Mouse (Mus musculus): ENCODE measurements around the gene Oas1d. TPM values are rescaled to one million over a fixed set of nuclear protein-coding genes. Genes with fewer than 3 reads are reported as not detected.
"Not testable (repeated sequence)": the region's sequence is repeated elsewhere in the genome, so short reads cannot be mapped to it uniquely, and the experiment has no call there.

Gene Oas1d
- polyA plus RNA-seq, 1 experiment from 2014 or later: not detected

DNA sequence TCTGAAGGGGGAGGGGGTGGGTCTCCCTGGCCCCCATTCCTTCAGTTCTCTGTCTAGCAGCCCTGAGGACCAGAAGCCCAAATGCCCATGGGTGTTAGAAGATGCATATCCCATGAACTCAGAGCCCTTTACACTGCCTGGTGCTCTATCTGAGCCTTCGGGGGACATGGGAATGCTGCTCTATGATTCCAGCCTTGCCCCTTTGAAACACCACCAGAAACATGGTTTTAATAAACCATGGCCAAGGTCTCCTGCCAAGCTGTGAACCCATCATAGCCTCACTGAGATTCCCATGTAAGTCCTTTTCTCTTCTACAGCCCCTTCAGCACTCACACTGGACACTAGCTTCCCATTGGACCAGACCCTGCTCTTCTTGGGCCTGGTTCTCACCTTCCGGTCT lies 24.3 kb upstream of the Oas1d start:
- no peak overlapping the region for H3K9ac ChIP-seq
- 77% methylated on average over 2 of the region's 2 CpGs for WGBS
- no peak overlapping the region for H3K4me2 ChIP-seq (replicated peaks)
- H3K27me3 ChIP-seq: no peaks in the 10 kb centered on the region
- no peak overlapping the region for H3K4me3 ChIP-seq
- no peak overlapping the region for H3K27ac ChIP-seq
- no peaks in the 10 kb centered on the region for H3K9me3 ChIP-seq (replicated peaks)
- no peaks in the 10 kb centered on the region for H3K4me1 ChIP-seq
- ATAC-seq (ENCODE audit: low FRiP score): no peak
- no peaks in the 10 kb centered on the region for H3K36me3 ChIP-seq

GRCm38 (mm10) chr5:120890991-120891390 lies 23.3 kb upstream of the Oas1d start:
- Histone ChIP-seq H3K9me3 (replicated peaks) (no peaks in the 10 kb centered on the region), H3K4me3 (no peak overlapping the region), H3K36me3 (no peaks in the 10 kb centered on the region), H3K4me1 (no peaks in the 10 kb centered on the region), H3K27me3 (no peaks in the 10 kb centered on the region), H3K4me2 (replicated peaks) (no peak overlapping the region), H3K9ac (no peak overlapping the region), H3K27ac (no peak overlapping the region)
- 47% methylated on average over 3 of the region's 3 CpGs for WGBS
- no peak for ATAC-seq (ENCODE audit: low FRiP score)

GRCm38 (mm10) chr5:120891566-120892242 lies 22.6 kb upstream of the Oas1d start:
- ATAC-seq (ENCODE audit: low FRiP score); H3K27ac ChIP-seq; H3K27me3 ChIP-seq; H3K4me2 ChIP-seq (replicated peaks); H3K4me3 ChIP-seq; H3K9me3 ChIP-seq (replicated peaks); H3K4me1 ChIP-seq; H3K36me3 ChIP-seq; H3K9ac ChIP-seq: not testable (repeated sequence)
- 69% methylated on average over 2 of the region's 2 CpGs for WGBS

DNA sequence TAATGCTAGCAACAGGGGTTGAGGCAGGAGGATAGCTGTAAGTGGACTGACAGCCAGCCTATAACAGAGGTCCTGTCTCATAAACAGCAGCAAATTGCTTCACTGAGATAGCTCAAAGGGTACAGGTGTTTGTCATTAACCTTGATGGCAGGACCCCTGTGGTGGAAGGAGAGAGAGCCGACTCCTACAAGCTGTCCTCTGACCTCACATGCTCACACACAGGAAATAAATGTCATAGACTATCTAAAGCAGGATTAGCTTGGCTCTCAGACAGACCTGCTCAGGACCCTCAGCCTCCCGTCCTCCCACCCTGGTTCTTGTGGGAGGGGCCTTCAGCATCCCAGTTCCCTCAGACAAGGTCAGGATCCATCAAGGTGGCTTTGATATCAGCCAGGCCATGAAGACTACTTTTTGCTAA lies 22.1 kb upstream of the Oas1d start:
- ATAC-seq (ENCODE audit: low FRiP score): no peak
- Histone ChIP-seq H3K4me2 (replicated peaks) (no peak overlapping the region), H3K27me3 (no peaks in the 10 kb centered on the region), H3K4me1 (no peaks in the 10 kb centered on the region), H3K27ac (no peak overlapping the region), H3K9me3 (replicated peaks) (no peaks in the 10 kb centered on the region), H3K36me3 (no peaks in the 10 kb centered on the region), H3K4me3 (no peak overlapping the region), H3K9ac (no peak overlapping the region)
- 51% methylated on average over 2 of the region's 2 CpGs for WGBS

GRCm38 (mm10) chr5:120893866-120894265 lies 20.5 kb upstream of the Oas1d start:
- H3K27ac ChIP-seq; ATAC-seq (ENCODE audit: low FRiP score): not testable (repeated sequence)

GRCm38 (mm10) chr5:120894692-120895091 lies 19.6 kb upstream of the Oas1d start:
- H3K4me2 ChIP-seq (replicated peaks); H3K27ac ChIP-seq; H3K36me3 ChIP-seq; H3K4me3 ChIP-seq; H3K9me3 ChIP-seq (replicated peaks); H3K27me3 ChIP-seq; ATAC-seq (ENCODE audit: low FRiP score); H3K9ac ChIP-seq; H3K4me1 ChIP-seq: not testable (repeated sequence)
- WGBS: 87% methylated on average over 2 of the region's 2 CpGs

More at GRCm38 (mm10) chr5:120893866-120894265, 20.5 kb upstream of the Oas1d start:
- H3K9ac ChIP-seq; H3K36me3 ChIP-seq; H3K27me3 ChIP-seq; H3K4me3 ChIP-seq; H3K4me2 ChIP-seq (replicated peaks); H3K4me1 ChIP-seq; H3K9me3 ChIP-seq (replicated peaks): not testable (repeated sequence)
- WGBS: 92% methylated on average over 4 of the region's 4 CpGs

DNA sequence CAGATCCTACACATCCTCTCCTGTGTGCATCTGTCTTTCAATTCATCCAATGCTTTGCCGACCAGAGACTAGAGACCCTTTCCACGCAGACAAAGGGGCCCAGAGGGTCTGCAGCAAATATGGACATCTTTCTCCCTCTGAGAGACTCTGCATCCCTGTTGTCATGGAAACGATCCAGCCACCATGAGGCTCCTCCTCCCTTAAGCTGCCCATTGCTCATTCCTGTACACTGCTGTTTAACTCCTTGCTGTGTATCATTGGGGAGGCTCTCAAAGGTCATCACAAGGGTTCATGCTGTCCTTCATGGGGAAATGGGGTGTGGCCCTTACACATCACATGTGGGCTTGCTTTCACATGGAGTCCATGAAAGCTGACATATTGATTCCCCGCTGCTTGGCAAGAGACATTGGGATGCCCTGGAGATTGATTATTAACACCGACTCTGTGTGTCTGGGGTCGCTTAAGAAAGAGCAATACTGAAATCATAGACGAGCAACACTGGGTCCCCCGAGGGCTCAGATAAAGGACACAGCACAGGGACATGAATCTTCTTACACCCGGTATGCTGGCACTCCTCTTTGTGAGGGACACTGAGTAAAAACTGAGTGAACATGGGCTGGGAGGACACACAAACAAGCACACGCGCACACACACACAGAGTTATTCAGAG lies 19.0 kb upstream of the Oas1d start:
- Histone ChIP-seq H3K36me3 (no peaks in the 10 kb centered on the region), H3K9ac (no peak overlapping the region), H3K9me3 (replicated peaks) (no peaks in the 10 kb centered on the region), H3K27me3 (no peaks in the 10 kb centered on the region), H3K4me3 (no peak overlapping the region), H3K27ac (no peak overlapping the region), H3K4me2 (replicated peaks) (no peak overlapping the region), H3K4me1 (no peaks in the 10 kb centered on the region)
- 80% methylated on average over 11 of the region's 11 CpGs for WGBS
- ATAC-seq (ENCODE audit: low FRiP score): no peak

GRCm38 (mm10) chr5:120898307-120898706 lies 16.0 kb upstream of the Oas1d start:
- 87% methylated on average over 6 of the region's 6 CpGs for WGBS
- ATAC-seq (ENCODE audit: low FRiP score): no peak
- Histone ChIP-seq H3K9me3 (replicated peaks) (no peaks in the 10 kb centered on the region), H3K27ac (no peak overlapping the region), H3K4me3 (no peak overlapping the region), H3K4me2 (replicated peaks) (no peak overlapping the region), H3K4me1 (no peaks in the 10 kb centered on the region), H3K36me3 (no peaks in the 10 kb centered on the region), H3K9ac (no peak overlapping the region), H3K27me3 (no peaks in the 10 kb centered on the region)

DNA sequence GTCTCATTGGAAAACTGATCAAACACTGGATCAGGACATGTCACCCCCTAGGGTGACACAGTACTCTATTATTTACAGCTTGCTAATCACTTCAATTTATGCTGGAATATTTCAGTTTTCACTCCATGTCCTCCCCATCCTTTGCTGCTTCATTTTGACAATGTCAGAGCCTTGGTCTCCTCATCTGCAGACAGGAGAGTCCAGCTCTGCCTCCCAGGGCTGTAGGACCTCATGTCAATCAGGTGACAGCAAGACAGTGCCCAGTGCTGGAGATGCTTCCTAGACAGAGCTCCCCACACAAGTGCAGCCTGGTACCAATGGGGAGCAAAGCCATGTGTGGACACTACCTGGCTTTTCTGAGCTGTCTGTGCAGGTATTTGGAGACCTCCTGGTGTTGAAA lies 15.6 kb upstream of the Oas1d start:
- H3K27me3 ChIP-seq: no peaks in the 10 kb centered on the region
- ATAC-seq (ENCODE audit: low FRiP score): no peak
- no peaks in the 10 kb centered on the region for H3K4me1 ChIP-seq
- H3K9ac ChIP-seq: no peak overlapping the region
- H3K4me2 ChIP-seq (replicated peaks): no peak overlapping the region
- H3K36me3 ChIP-seq: no peaks in the 10 kb centered on the region
- no peak overlapping the region for H3K27ac ChIP-seq
- no peak overlapping the region for H3K4me3 ChIP-seq
- no peaks in the 10 kb centered on the region for H3K9me3 ChIP-seq (replicated peaks)

DNA sequence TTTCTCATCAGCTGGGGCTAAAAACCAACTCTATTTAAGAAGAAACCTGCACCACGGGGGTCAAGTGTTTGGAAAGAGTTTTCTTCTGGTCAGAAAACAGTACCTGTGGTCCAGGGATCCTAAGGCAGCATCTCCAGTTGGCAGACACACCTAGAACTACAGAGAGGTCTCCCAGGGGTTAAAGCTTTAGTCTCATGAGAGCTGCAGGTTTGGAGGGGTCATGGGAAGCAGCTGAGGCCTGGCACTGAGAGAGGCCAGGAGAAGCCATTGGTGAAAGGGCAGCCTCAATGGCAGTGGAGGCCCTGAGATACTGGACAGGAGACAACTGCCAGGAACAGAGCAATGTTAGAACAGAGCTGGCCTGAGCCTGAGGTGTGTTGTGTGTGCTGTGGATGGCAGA lies 13.7 kb upstream of the Oas1d start:
- no peaks in the 10 kb centered on the region for H3K27me3 ChIP-seq
- H3K36me3 ChIP-seq: no peaks in the 10 kb centered on the region
- no peak for ATAC-seq (ENCODE audit: low FRiP score)
- H3K27ac ChIP-seq: no peak overlapping the region
- no peak overlapping the region for H3K9ac ChIP-seq
- H3K9me3 ChIP-seq (replicated peaks): no peaks in the 10 kb centered on the region
- no peak overlapping the region for H3K4me2 ChIP-seq (replicated peaks)
- no peaks in the 10 kb centered on the region for H3K4me1 ChIP-seq
- no peak overlapping the region for H3K4me3 ChIP-seq
- 64% methylated on average over 1 of the region's 1 CpGs for WGBS

- H3K4me2 ChIP-seq (replicated peaks): no peak overlapping the region
- no peaks in the 10 kb centered on the region for H3K36me3 ChIP-seq
- H3K27me3 ChIP-seq: no peaks in the 10 kb centered on the region
- no peak for ATAC-seq (ENCODE audit: low FRiP score)
- no peak overlapping the region for H3K4me3 ChIP-seq
- no peaks in the 10 kb centered on the region for H3K4me1 ChIP-seq
- no peak overlapping the region for H3K9ac ChIP-seq
- 94% methylated on average over 5 of the region's 5 CpGs for WGBS
- no peak overlapping the region for H3K27ac ChIP-seq
- no peaks in the 10 kb centered on the region for H3K9me3 ChIP-seq (replicated peaks)
Measured at GRCm38 (mm10) chr5:120902056-120902455, 12.3 kb upstream of the Oas1d start.

DNA sequence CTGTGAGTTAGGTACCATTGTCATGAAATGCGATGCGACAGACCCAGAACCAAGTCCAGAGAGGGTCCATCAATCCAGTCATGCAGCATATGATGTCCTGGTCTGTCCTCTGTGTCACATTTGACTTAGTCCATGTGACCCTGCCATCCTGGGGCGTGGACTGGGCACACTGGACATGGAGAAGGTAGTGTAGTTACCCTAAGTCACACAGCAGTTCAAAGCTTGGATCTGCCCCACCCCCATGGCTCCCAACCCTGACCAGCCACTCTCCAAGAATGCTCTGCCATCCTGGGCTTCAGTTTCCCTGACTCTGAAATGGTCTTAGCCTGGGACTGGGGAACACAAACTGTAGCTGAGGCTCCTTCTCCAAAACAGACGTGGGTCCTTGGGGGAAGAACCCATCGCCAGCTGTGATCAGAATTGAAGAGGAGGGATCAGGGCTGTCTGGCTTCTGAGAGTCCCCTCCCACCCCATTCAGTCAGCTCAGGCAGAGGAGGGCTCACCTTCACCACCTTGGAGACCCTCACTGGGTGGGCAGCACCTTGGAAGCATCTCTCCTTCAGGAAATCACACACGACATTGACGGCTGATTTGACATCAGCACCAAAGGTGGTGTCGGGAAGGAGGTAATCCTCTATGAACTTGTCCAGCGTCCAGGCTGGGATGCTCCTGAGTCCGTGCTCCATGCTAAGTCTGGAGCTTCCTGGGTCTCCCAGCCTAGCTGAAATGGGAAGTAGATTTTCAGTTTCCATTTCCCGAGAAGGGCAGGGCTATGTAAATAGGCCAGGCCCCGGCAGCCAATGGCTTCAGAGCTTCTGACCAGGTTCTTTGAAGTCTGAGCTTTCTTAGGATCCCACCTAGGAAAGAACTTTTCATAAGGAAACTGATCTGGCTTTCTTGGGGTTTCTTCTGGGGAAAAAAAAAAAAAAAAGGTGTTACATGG lies 7.3 kb upstream of the Oas1d start, which contains the start of gene Oas1a:
Gene Oas1a, minus strand, starts transcription at position 731 of the 943 bp plus-strand sequence.
- not testable (repeated sequence) for H3K4me2 ChIP-seq (replicated peaks); H3K27ac ChIP-seq; H3K4me1 ChIP-seq; H3K4me3 ChIP-seq; H3K9ac ChIP-seq; H3K9me3 ChIP-seq (replicated peaks); H3K27me3 ChIP-seq; H3K36me3 ChIP-seq; ATAC-seq (ENCODE audit: low FRiP score)
- WGBS: 37% methylated on average over 9 of the region's 12 CpGs

Data from hindbrain, embryonic 12.5 days (tissue).